Mouse (Mus musculus): ENCODE data around the gene Atp8b2. TPM values are rescaled to one million over a fixed set of nuclear protein-coding genes. Genes with fewer than 3 reads are reported as not detected.

The Atp8b2 gene
- polyA plus RNA-seq (2017; shearing (Covaris generic)), result 100 to 1,000 TPM; 103 to 105 TPM

GRCm38 (mm10) chr3:89963221-89963763 is at the start of gene Atp8b2:
Gene Atp8b2 (minus strand): TSS chr3:89963508.

DNA sequence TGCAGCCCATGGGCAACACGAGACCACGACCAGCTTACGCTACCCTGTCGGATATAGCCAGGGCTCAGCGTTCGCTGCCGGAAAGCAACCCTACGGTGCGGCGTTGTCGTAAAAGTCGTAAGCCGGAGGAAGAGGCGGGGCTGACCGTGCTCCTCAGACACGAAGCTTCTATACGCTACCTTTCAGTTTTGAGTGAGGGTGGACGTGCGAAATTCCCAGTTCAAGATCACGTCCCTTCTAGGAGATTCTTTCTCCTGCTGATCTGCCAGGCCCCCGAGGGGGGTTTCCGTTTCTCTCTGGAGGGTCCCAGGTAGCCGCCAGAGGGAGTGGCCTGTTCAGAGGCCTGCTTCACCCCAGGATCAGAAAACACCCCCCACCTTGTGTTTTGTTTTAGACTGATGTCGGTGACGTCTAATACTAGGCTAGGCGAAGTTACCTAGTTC is 35.3 kb upstream of the Atp8b2 start, which contains the start of gene Hax1:
TSS of gene Hax1 (minus strand) at position 169 of the 443 bp plus-strand sequence.

DNA sequence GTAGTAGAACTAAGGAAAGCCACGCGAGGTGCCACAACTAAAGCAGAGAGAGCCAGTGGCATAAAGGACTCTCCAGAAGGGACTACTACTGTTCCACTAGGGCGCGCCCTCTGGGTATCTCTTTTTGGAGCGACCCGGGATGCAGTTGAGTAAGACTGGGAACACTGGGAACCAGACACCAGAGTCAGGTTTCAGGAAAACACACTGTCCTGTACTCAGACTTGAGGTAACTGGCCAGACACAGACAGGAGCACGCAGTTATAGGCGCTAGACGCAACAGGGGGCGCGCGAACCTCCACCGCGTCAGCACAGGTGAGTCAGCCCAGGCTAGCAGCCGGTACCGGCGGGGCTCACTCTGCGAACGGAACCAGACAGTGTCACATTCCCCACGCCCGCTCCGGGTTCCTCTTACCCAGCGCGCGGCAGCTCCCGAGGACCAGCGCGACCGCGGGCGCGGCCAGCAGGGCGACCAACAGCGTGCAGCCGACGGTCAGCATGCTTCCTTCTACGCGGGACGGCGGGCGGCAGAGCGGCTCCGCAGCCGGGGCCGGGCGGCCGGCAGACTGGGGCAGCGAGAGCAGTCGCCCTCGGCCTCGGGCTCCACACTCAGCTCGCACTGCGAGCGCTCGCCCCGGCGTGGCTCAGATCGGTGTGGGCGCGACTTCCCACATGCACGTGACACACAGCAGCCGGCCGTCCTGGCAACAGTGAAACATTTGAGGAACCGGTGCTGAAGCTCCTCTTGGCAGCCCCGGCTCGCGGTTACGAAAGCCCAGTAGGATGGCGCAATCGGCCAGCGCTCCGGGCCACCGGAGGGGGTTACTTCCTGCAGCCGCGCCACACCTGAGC is 50.5 kb downstream of the Atp8b2 start, which contains the start of gene Il6ra:
TSS of gene Il6ra (minus strand) at position 654 of the 849 bp plus-strand sequence.

Other genes with a start within 250 kb of the Atp8b2 start
- gene Adar, start 248.5 kb downstream of the Atp8b2 start, polyA plus RNA-seq (2017; shearing (Covaris generic)), result 100 to 1,000 TPM in 1 of 2 experiments, 10 to 100 TPM in 1; 94.9 to 105 TPM
- gene Chrnb2, start 198.9 kb downstream of the Atp8b2 start, polyA plus RNA-seq (2017; shearing (Covaris generic)), result 1 to 10 TPM; 1.3 to 2.6 TPM
- gene Ube2q1, start 189.9 kb downstream of the Atp8b2 start, polyA plus RNA-seq (2017; shearing (Covaris generic)), result 10 to 100 TPM; 78.5 to 79.8 TPM
- gene She, start 132.1 kb downstream of the Atp8b2 start, polyA plus RNA-seq (2017; shearing (Covaris generic)), result 10 to 100 TPM in 1 of 2 experiments, 1 to 10 TPM in 1; 9.6 to 12.3 TPM
- gene Il6ra, start 50.3 kb downstream of the Atp8b2 start, polyA plus RNA-seq (2017; shearing (Covaris generic)), result 10 to 100 TPM; 42.8 to 65.2 TPM
- gene Hax1, start 35.3 kb upstream of the Atp8b2 start, polyA plus RNA-seq (2017; shearing (Covaris generic)), result 10 to 100 TPM; 97.9 to 98.2 TPM
- gene 4933434E20Rik, start 88.1 kb upstream of the Atp8b2 start, polyA plus RNA-seq (2017; shearing (Covaris generic)), result 100 to 1,000 TPM; 136 to 148 TPM
- gene Ubap2l, start 89.1 kb upstream of the Atp8b2 start, polyA plus RNA-seq (2017; shearing (Covaris generic)), result 100 to 1,000 TPM; 178 to 194 TPM
- 100 to 1,000 TPM; 802 to 914 TPM for gene Tpm3, start 109.1 kb upstream of the Atp8b2 start, polyA plus RNA-seq (2017; shearing (Covaris generic))
- under 1 TPM; 0.25 to 0.93 TPM for gene Nup210l, start 140.6 kb upstream of the Atp8b2 start, polyA plus RNA-seq (2017; shearing (Covaris generic))